In genomic region chr1:131427140-131427821, GRCm38 (mm10) we compare ENCODE assay signal across 8 mouse cellular contexts.
DNase-seq lines count a peak whose midpoint lies in the region; ATAC-seq and TF ChIP-seq lines count a peak whose summit lies in the region.

No protein-coding gene starts in this region.

- H3K9me3 ChIP-seq in midbrain, embryonic 15.5 days: no peaks in the 10 kb centered on the region

- H3K27ac ChIP-seq in layer of hippocampus, adult 2 months: peak overlapping the region; percentile 76
- peak overlapping the region; percentile 22 for H3K27ac ChIP-seq in midbrain, embryonic 15.5 days

- no peak overlapping the region for H3K9ac ChIP-seq in midbrain, embryonic 15.5 days

- DNase-seq in layer of hippocampus, adult 2 months (ENCODE audit: low spot score in 2 of 2): no peak
- DNase-seq in layer of hippocampus, adult 9-10 months (ENCODE audit: low spot score): no peak
- peak; percentile 51 for DNase-seq in embryo, embryonic 10.5 days (ENCODE audit: low spot score)
- DNase-seq in hindlimb bud, embryonic 11.5 days (ENCODE audit: extremely low spot score, low read depth, low spot score): peak; percentile 31
- no peak for DNase-seq in ovary, postnatal 10 days (ENCODE audit: low spot score)
- DNase-seq in layer of hippocampus, adult 11-12 months (ENCODE audit: low spot score): no peak
- no peak for DNase-seq in right cerebral cortex, postnatal 14 days

- H3K4me2 ChIP-seq in midbrain, embryonic 15.5 days: no peak overlapping the region

- ATAC-seq in midbrain, embryonic 15.5 days (replicated peaks): peak; percentile 74

- no peak overlapping the region for H3K4me3 ChIP-seq in layer of hippocampus, adult 2 months
- H3K4me3 ChIP-seq in midbrain, embryonic 15.5 days: no peak overlapping the region

- 20% methylated on average over 5 of the region's 5 CpGs for WGBS in midbrain, embryonic 15.5 days

- no peak for TF ChIP-seq CTCF in layer of hippocampus, adult 2 months (conservative IDR thresholded peaks at IDR 0.05)

- H3K4me1 ChIP-seq in midbrain, embryonic 15.5 days: peaks cover 30% of the 10 kb centered on the region

- H3K27me3 ChIP-seq in midbrain, embryonic 15.5 days (replicated peaks): no peaks in the 10 kb centered on the region

- H3K36me3 ChIP-seq in midbrain, embryonic 15.5 days (replicated peaks): no peaks in the 10 kb centered on the region

Comparison
In these comparisons a context has a peak if more than half of its experiments do, and no peak if none do; other contexts are left out.
1. DNase-seq: peak in embryo, embryonic 10.5 days (single experiment) and hindlimb bud, embryonic 11.5 days (single experiment); none in layer of hippocampus, adult 2 months (0 of 2), layer of hippocampus, adult 9-10 months (single experiment), ovary, postnatal 10 days (single experiment), layer of hippocampus, adult 11-12 months (single experiment) and right cerebral cortex, postnatal 14 days (single experiment).